Mouse (Mus musculus): ENCODE data around the gene Nav2. TPM values are rescaled to one million over a fixed set of nuclear protein-coding genes. Genes with fewer than 3 reads are reported as not detected.

Gene Nav2
- total RNA-seq (2021) (1 to 10 TPM; 6.4 to 6.9 TPM), polyA plus RNA-seq (2012; rRNA removed) (3.3 and 4.8 TPM in 2 replicates)
- long read RNA-seq, result 0 reads

DNA sequence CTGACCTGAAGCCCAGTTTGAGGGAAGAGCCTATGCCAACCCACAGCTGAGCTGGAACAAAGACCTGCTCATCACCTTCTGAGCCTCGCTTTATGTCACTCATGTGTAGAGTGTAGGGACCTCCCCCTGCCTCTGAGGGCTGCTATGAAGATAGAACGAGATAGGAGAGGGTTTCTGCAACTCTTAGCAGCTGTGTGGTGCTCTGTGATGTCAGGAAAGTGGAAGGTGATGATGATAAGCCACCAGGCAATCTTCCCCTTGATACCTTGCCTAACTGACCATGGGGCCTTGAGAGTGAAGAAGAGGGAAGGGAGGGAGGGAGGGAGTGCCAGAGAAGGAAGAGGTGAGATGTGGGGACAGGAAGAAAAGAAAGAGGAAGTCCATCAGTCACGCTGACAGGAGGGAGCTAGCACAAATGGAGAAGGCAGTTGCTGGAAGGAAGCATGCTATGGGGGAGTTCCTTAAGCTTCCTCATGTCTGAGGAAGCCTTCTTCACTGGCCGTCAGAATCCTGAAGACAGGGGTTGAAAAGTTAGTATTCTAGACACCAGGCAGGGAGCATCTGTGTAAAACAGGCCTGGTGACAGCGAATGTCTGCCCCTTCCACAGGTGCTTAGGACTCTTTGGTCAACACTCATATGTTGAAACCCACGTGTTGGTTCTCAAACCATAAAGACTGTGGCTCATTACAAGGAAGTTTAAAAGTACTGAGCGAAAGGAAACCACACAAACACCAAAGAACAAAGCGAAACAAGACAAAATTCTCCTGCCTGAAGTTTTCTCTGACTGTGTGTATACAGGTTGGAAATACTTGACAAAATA, at the start of gene Nav2:
Gene Nav2 (plus strand): TSS at position 196 of the 821 bp plus-strand sequence.
- DNase-seq, result no peak

DNA sequence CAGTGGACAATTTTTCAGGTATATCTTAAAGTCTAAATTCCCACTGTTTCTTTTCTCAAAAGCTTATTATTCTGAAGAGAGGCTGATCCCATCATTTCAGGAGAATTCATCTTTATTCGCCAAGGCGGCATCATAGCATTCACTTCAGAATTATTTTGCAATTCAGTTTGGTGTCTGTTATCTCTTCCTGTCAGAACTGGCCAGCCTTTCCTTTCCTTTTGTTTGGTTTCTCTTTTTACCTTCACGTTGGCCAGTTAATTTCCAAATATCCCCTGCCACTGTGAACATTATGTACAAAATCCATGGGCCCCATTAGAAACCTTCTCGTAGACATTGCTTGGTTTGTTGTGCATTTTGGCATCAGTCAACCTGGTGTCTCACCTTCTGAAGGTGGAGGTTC, 49.2 kb upstream of the Nav2 start:
- no peak for DNase-seq

GRCm38 (mm10) chr7:48860948-48861347, 47.6 kb upstream of the Nav2 start:
- DNase-seq, result peak; percentile 21

DNA sequence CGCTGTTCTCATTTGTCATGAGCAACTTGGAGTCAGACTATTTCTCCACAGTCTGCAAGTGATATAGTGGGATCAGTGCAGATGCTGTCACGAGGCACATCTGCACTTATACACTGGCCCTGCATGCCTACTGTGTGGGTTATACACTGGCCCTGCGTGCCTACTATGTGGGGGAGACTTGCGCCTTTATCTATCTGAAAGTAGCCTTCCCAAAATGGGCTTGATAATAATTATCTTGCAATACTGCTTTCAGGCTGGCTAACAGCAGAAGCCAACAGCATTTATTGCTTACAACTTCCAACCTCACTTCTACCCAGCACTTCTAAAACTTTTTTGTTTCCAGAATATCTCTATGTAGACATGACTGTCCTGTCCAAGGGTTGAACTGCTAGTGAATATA, 46.7 kb upstream of the Nav2 start:
- no peak for DNase-seq

DNA sequence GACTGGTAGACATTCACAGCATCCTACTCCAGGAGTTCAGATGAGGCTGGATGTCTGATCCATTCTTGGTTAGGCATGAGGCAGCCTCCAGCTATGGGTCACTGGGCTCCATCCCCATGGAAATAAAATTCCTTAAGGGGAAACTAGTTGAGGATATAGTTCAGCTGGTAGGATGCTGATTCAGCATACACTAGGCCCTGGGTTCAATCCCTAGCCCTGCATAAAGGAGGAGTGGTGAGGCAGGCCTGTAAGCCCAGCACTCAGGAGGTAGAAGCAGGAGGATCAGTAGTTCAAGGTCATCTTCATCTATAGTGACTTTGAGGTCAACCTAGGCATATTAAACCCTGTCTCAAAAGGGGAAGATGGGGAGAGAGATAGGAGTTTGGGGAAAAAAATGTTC, 44.3 kb upstream of the Nav2 start:
- DNase-seq, result no peak

DNA sequence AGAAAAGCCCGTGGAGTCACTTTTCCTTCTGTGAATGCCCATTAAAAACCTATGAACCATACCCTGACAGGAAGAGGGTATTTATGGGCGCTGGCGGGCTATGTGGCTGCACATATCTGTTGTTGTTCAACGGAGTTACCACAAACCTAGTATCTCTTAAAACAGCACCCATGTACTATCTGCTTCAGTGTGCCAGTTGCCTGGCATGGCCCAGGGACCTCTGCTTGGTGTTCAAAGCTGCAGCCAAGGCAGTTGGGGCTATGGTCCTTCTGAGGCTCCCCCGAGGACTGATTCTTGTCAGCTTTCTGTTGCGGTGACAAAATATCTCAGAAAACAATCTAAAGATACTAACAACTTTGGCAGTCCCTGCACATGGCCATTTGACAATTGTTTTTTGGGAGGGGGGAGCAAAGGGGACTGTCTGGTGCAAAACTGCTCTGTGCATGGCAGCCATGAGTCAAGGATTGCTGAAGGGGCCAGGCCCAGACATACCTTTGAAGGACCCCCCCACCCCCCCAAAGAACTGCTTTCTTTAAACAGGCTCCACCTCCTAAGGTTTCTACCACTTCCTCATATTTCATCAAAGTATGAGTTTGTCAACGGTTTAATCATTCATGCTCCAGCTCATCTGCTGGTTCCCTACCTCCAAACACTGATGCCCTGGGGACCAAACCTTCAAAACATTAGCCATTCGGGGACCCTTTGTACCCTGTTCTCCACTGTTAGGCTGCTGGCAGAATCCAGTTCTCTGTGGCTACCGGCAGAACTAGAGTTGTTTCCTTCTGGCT, 43.7 kb upstream of the Nav2 start:
- no peak for DNase-seq

- no peak for DNase-seq
These were observed 40.9 kb upstream of the Nav2 start for GRCm38 (mm10) chr7:48867576-48867975.

GRCm38 (mm10) chr7:48870144-48870543, 38.4 kb upstream of the Nav2 start:
- no peak for DNase-seq

DNA sequence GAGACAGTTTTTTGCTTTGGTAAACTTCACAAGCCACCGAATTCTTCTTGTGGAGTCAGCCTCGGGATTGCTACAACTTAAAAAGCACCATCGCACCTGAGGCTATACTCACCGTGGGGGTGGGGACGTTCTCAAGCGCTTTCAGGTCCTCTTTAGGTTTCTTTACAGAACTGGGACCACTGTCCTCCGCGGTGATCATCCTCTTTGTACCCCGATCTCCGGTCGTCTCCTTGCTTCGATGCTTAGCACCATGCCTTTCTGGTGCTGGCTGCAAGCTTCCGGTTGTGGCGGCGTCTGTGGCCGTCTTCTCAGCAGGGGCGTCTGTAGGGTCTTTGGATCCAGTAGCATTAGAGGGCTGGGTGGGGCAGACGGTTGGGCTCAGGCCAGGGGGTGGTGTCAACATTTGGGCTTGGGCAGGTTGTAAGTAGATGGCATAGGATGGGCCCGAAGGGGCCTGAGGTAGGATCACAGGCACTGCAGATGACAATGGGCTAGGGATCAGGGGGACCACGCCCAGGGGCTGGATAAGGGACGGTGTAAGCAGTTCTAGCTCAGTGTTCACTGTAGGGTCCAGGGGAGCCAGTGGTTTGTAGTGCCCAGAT, 37.8 kb upstream of the Nav2 start:
- no peak for DNase-seq

- no peak for DNase-seq
These were observed 37.2 kb upstream of the Nav2 start for GRCm38 (mm10) chr7:48871292-48871691.

DNA sequence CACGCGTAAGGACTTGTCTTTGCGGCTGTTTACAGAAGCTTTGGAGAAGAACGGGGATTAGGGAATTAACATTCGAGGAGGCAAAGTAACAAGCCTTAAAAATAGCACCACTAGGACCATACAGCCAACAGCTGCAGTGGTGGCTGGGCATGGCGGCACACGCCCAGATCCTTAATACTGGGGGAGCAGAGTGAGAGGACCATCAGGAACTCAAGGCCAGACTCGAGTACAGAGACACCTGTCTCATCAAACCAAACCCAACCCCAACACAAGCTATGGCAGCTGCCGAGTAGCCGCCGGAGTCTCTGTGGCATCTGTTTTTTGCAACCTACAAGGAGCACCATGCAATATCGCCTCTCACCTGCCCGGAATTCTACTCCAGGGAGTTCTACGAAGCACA, 33.4 kb upstream of the Nav2 start:
- no peak for DNase-seq

GRCm38 (mm10) chr7:48876526-48876925, 32.0 kb upstream of the Nav2 start:
- peak; percentile 65 for DNase-seq

DNA sequence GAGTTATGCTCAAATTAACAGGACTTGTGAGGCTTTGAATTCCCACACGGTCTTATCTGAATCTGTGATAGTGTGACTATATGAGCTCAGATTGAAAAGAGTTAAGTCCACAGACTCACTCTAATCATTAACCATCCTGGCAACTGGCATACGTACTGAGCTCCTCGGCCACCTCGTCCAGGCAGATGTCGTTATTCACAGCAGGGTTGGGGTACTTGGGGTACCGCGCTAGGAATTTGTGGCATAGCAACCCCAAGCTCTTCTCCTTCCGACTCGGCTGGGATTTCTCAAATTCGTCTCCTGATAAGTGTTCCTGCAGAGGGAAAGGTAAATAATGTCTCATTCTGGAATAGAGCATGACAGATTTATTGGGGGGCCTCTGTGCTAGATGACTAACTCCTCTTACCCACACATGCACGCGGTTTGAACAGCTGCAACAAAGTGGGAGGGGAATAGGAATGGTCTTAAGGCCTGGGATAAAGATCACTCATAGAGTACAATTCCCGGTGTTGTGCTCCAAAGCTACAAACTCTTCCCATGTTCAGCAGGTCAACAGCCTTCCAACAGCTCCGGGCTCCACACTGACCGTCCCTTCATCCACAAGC, 30.6 kb upstream of the Nav2 start:
- no peak for DNase-seq

GRCm38 (mm10) chr7:48879574-48879973, 28.9 kb upstream of the Nav2 start:
- DNase-seq, result no peak

DNA sequence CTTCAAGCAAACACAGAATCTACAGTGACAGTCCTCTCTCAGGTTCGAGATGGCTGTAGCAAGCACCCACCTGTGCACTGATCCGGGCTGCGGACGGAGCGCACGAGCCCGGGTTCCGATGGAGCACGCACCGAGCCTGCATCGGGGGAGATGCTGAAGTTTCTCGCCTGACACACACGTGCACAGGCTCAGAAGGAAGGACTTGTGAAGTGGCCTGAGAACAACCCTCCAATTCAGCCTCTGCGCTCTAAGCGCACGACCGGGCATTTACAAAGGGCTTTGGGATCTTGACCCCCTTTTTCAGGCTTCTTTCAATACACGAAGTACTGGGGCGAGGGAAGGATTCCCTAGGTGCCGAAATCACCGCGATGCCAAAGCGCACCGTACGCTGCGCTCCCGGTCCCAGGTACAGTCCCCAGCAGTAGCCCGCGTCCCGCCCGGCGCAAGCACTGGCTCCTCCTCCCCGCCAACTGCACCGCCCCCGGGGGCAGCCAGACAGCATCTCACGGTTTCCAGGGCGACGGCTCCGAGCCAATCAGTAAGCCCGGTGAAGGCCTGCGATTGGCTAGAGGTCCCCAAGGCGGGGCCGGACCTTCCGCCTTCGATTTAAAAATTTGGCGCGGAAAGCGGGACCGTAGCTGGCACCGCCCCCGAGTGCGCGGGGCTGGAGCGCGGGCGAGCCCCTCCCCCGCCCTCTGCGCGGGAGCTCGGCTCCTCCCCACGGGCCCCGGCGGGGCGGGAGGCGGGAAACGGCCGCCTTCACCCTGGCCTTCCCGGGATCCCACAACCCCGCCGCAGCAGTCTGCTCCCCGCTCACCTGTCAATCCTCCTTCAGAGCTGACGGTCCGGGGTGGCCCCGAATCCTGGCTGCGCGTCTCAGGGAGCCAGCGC, 27.7 kb upstream of the Nav2 start:
- DNase-seq, result peak; percentile 98

GRCm38 (mm10) chr7:48881486-48881885, 27.0 kb upstream of the Nav2 start, which contains the start of gene E2f8:
Gene E2f8 (minus strand): TSS chr7:48881596.
- DNase-seq, result peak; percentile 89

- peak; percentile 16 for DNase-seq
These were observed 26.4 kb upstream of the Nav2 start for GRCm38 (mm10) chr7:48881971-48882609.

DNA sequence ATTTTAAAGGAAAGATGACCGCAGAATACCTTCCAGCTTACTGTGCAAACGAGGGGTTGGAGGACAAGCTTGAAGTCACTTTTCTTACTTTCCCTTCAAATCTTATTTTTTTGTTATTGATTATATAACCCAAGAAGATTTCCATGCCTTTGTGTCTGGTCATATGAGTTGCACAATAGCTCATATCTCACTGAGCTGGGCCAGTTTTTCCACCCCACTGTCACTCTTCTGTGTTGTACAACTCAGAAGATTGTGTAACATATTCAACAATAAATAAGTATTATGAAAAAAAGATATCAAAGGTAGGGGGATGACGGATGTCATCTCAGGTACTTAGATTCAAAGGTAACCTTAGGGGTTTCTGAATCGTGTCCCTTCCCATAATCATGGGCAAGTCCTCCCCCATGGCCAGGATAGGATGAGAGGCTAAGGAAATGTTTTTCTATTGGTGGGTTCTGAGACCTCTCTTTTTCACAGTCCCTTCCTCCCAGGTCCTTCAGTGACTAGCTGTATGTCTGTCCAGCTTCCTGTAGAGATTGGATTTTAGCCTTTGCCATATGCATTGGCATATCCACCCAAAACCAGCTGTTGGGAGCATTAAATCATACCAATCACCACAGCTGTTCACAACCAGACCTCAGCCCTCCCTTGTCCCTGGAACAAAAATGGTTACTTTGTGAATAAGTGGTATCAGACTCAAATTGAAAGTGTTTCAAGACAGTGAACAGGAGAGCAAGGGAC, 24.8 kb upstream of the Nav2 start:
- DNase-seq, result no peak

DNA sequence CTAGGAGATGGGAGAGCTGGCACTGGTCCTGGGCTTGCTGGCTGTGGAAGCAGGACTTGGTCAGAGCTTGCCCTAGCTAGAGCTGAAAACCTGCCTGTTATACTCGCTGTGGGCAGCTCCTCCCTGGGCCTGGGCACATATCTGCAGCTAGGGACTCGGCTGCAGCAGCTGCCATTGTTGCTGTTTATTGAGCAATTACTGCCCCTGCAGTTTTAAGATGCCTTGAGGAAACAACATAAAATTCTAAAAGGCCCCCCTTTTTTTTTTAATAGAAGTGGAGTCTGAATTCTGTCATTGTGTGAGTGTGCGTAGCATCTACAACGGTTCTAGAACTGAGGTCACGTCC, 24.3 kb upstream of the Nav2 start:
- DNase-seq, result no peak

- DNase-seq, result no peak
These were observed 20.5 kb upstream of the Nav2 start for GRCm38 (mm10) chr7:48887973-48888372.

Data from adrenal gland, adult 2 months (tissue).